Mouse (Mus musculus) lung, embryonic 14.5 days (tissue): Measurements from ENCODE around the gene Gdpd3. TPM values are rescaled to one million over a fixed set of nuclear protein-coding genes. Genes with fewer than 3 reads are reported as not detected.
A peak's percentile ranks its signal among the peaks of the same experiment; 100 is the strongest.

Source experiments
- ATAC-seq: fragments of 200-750 bp; cut with Nextera tagmentation; 2 replicates; pipeline ENCODE4 v1.8.0; 2017; ENCODE audit warnings: mild to moderate bottlenecking, moderate TSS enrichment, moderate library complexity; ENCODE audit not compliant: insufficient read depth
- DNase-seq: peaks from one replicate; pipeline ENCODE4 v3.0.0-alpha.2; 2015
- H3K27ac ChIP-seq: fragments of 300-500 bp; sonication (generic); 2 replicates; pipeline ENCODE4 v1.5.1; 2014; ENCODE audit warnings: low read depth, mild to moderate bottlenecking, moderate library complexity
- H3K27me3 ChIP-seq: fragments of 300-500 bp; sonication (generic); 2 replicates; pipeline ENCODE4 v1.6.1; 2014; ENCODE audit warnings: low read length, control low read depth; ENCODE audit not compliant: insufficient read depth
- H3K36me3 ChIP-seq: fragments of 300-500 bp; sonication (generic); 2 replicates; pipeline ENCODE4 v1.6.1; 2014; ENCODE audit warnings: control low read depth; ENCODE audit not compliant: insufficient read depth
- H3K4me1 ChIP-seq: fragments of 300-500 bp; sonication (generic); 2 replicates; pipeline ENCODE4 v1.6.1; 2014; ENCODE audit warnings: antibody characterized with exemption, control low read depth; ENCODE audit not compliant: insufficient read depth
- H3K4me2 ChIP-seq: fragments of 300-500 bp; sonication (generic); 2 replicates; pipeline ENCODE4 v1.6.1; 2014; ENCODE audit warnings: mild to moderate bottlenecking
- H3K4me3 ChIP-seq: fragments of 300-500 bp; sonication (generic); 2 replicates; pipeline ENCODE4 v1.5.1; 2014; ENCODE audit warnings: low read depth, low read length
- H3K9ac ChIP-seq: fragments of 300-500 bp; sonication (generic); 2 replicates; pipeline ENCODE4 v1.6.1; 2014
- H3K9me3 ChIP-seq: fragments of 300-500 bp; sonication (generic); 2 replicates; pipeline ENCODE4 v1.6.1; 2016; ENCODE audit warnings: low read depth, low read length, control low read depth
- CTCF ChIP-seq: IDR thresholded peaks from 2 replicates; pipeline ENCODE4 v1.5.1; 2016; ENCODE audit warnings: antibody characterized with exemption, low read depth
- WGBS: fragments of 180-500 bp; shearing (Covaris S2); extraction: QIAGEN DNeasy Blood & Tissue Kit; methylation state at CpG from one replicate; pipeline ENCODE4 v1.1.7; 2014; 5-methylcytosine and 5-hydroxymethylcytosine counted together
- polyA plus RNA-seq: library from polyadenylated mRNA; unstranded; fragments of >200 nt; fragmentation: Nextera tagmentation; extraction: Ambion mirVana; gene quantifications from 2 replicates; pipeline ENCODE4 v1.2.1, GENCODE M21; 2014

Gene Gdpd3
- polyA plus RNA-seq, 1 experiment from 2014 or later, result 3.3 TPM

GRCm38 (mm10) chr7:126779983-126780970, 14.1 kb downstream of the Gdpd3 start:
- peak overlapping the region; percentile 58 for H3K9ac ChIP-seq
- H3K27me3 ChIP-seq, result no peaks in the 10 kb centered on the region
- peak; percentile 96 for TF ChIP-seq CTCF
- H3K27ac ChIP-seq, result peak overlapping the region; percentile 85
- H3K4me2 ChIP-seq, result peak overlapping the region; percentile 74
- ATAC-seq, result peak; percentile 72
- H3K36me3 ChIP-seq, result peaks cover 26% of the 10 kb centered on the region
- whole genome bisulfite sequencing, result 1% methylated on average over 20 of the region's 21 CpGs
- peaks cover 27% of the 10 kb centered on the region for H3K4me1 ChIP-seq
- no peaks in the 10 kb centered on the region for H3K9me3 ChIP-seq
- peak overlapping the region; percentile 37 for H3K4me3 ChIP-seq
- DNase-seq, result peak; percentile 96

GRCm38 (mm10) chr7:126780971-126781635, 15.0 kb downstream of the Gdpd3 start, which contains the start of gene Tbx6:
TSS of gene Tbx6 (plus strand) at chr7:126781483.
- peaks cover 23% of the 10 kb centered on the region for H3K4me1 ChIP-seq
- peak within 1 kb of the TSS; percentile 37 for H3K4me3 ChIP-seq
- peak within 1 kb of the TSS; percentile 85 for H3K27ac ChIP-seq
- no peaks in the 10 kb centered on the region for H3K9me3 ChIP-seq
- DNase-seq (peak; percentile 52), ATAC-seq (no peak)
- H3K9ac ChIP-seq, result peak within 1 kb of the TSS; percentile 58
- H3K36me3 ChIP-seq, result peaks cover 29% of the 10 kb centered on the region
- H3K27me3 ChIP-seq, result no peaks in the 10 kb centered on the region
- no peak for TF ChIP-seq CTCF
- 4% methylated on average over 22 of the region's 22 CpGs for WGBS
- H3K4me2 ChIP-seq, result peak within 1 kb of the TSS; percentile 74

- H3K36me3 ChIP-seq, result peaks cover 36% of the 10 kb centered on the region
- no peak for TF ChIP-seq CTCF
- ATAC-seq (no peak), DNase-seq (no peak)
- H3K27me3 ChIP-seq, result no peaks in the 10 kb centered on the region
- H3K9ac ChIP-seq, result peak overlapping the region; percentile 58
- H3K4me2 ChIP-seq, result peak overlapping the region; percentile 74; the same call in 1 of the 2 replicates
- H3K4me1 ChIP-seq, result peaks cover 21% of the 10 kb centered on the region
- H3K4me3 ChIP-seq, result no peak overlapping the region
- WGBS, result 34% methylated on average over 11 of the region's 11 CpGs
- H3K9me3 ChIP-seq, result no peaks in the 10 kb centered on the region
- no peak overlapping the region for H3K27ac ChIP-seq
Observed at GRCm38 (mm10) chr7:126781661-126782370, 15.7 kb downstream of the Gdpd3 start.

- no peaks in the 10 kb centered on the region for H3K27me3 ChIP-seq
- H3K9ac ChIP-seq, result no peak overlapping the region
- H3K9me3 ChIP-seq, result no peaks in the 10 kb centered on the region
- H3K27ac ChIP-seq, result no peak overlapping the region
- 76% methylated on average over 13 of the region's 13 CpGs for WGBS
- H3K4me3 ChIP-seq, result no peak overlapping the region
- peaks cover 16% of the 10 kb centered on the region for H3K4me1 ChIP-seq
- ATAC-seq (no peak), DNase-seq (no peak)
- no peak for TF ChIP-seq CTCF
- peaks cover 45% of the 10 kb centered on the region for H3K36me3 ChIP-seq
- H3K4me2 ChIP-seq, result no peak overlapping the region
Observed at GRCm38 (mm10) chr7:126782693-126783092, 16.6 kb downstream of the Gdpd3 start.

GRCm38 (mm10) chr7:126784469-126784868, 18.3 kb downstream of the Gdpd3 start:
- Histone ChIP-seq H3K27ac (no peak overlapping the region), H3K4me3 (no peak overlapping the region), H3K36me3 (peaks cover 59% of the 10 kb centered on the region), H3K4me1 (peaks cover 13% of the 10 kb centered on the region), H3K9ac (no peak overlapping the region), H3K27me3 (no peaks in the 10 kb centered on the region), H3K4me2 (no peak overlapping the region), H3K9me3 (no peaks in the 10 kb centered on the region)
- DNase-seq (no peak), ATAC-seq (no peak)
- TF ChIP-seq CTCF, result no peak
- 80% methylated on average over 7 of the region's 7 CpGs for WGBS

GRCm38 (mm10) chr7:126785056-126785455, 18.9 kb downstream of the Gdpd3 start:
- DNase-seq, result no peak
- Histone ChIP-seq H3K9me3 (no peaks in the 10 kb centered on the region), H3K27ac (no peak overlapping the region), H3K4me3 (no peak overlapping the region), H3K36me3 (peaks cover 65% of the 10 kb centered on the region), H3K27me3 (no peaks in the 10 kb centered on the region), H3K4me1 (peaks cover 9% of the 10 kb centered on the region), H3K4me2 (no peak overlapping the region), H3K9ac (no peak overlapping the region)
- 52% methylated on average over 4 of the region's 4 CpGs for WGBS
- no peak for TF ChIP-seq CTCF
- ATAC-seq, result no peak
